Mouse (Mus musculus) G1E-ER4 (cell line): ENCODE data around the gene Golga2. TPM values are rescaled to one million over a fixed set of nuclear protein-coding genes. Genes with fewer than 3 reads are reported as not detected.

Source experiments
- GATA1 ChIP-seq: IDR thresholded peaks from one replicate; pipeline ENCODE4 v1.8.0; 2012; ENCODE audit warnings: low read length, inconsistent platforms
- polyA plus RNA-seq: library from polyadenylated mRNA; stranded (reverse); fragments of >175 nt; gene quantifications from 2 replicates; pipeline ENCODE4 v1.2.3, GENCODE M21; 2012

Gene Golga2
- polyA plus RNA-seq, result 25.4 and 27.7 TPM in 2 replicates

GRCm38 (mm10) chr2:32287334-32287840 lies at the start of gene Golga2:
Gene Golga2 (plus strand): TSS chr2:32287384.
- no peak for TF ChIP-seq GATA1

GRCm38 (mm10) chr2:32237571-32237970 lies 49.6 kb upstream of the Golga2 start:
- TF ChIP-seq GATA1, result no peak

- no peak for TF ChIP-seq GATA1
Measured at GRCm38 (mm10) chr2:32238708-32239435, 48.3 kb upstream of the Golga2 start.

DNA sequence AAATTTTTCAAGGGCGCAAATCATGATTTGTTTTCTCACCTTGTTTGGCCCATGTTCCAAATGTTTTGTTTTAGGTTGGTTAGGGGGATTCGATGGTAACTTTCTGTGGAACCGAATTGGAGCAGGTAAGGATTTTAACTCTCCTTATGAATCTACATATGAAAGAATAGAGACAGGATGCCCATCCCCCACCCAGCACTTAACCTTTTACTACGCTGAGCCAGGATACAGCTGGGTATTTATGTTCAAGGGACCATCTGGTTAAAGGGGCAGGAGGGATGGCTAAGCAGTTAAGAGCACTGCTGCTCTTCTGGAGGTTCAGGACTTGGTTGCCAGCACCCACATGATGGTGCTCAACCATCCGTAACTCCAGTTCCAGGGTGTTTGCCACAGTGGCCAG lies 46.6 kb upstream of the Golga2 start:
- TF ChIP-seq GATA1, result no peak

- TF ChIP-seq GATA1, result no peak
Measured at GRCm38 (mm10) chr2:32242986-32243385, 44.2 kb upstream of the Golga2 start.

DNA sequence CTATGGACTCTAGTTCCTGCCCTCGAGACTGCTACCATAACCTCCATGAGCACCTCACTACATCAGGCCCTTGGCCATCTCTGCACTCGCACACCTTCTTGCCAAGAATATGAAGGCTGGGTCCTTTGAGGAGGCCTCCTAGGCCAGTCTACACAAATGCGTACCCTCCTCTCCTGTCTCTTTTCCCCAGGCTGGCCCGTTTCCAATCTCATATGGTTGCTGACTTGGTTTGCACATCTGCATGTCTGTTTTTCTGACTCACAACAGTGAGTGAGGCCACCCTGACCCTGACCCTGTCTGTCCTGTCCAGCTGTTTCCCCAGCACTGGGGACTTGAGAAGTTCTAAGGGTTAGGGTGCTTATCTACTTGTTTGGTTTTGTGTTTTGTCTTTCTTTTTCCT lies 40.4 kb upstream of the Golga2 start:
- no peak for TF ChIP-seq GATA1

DNA sequence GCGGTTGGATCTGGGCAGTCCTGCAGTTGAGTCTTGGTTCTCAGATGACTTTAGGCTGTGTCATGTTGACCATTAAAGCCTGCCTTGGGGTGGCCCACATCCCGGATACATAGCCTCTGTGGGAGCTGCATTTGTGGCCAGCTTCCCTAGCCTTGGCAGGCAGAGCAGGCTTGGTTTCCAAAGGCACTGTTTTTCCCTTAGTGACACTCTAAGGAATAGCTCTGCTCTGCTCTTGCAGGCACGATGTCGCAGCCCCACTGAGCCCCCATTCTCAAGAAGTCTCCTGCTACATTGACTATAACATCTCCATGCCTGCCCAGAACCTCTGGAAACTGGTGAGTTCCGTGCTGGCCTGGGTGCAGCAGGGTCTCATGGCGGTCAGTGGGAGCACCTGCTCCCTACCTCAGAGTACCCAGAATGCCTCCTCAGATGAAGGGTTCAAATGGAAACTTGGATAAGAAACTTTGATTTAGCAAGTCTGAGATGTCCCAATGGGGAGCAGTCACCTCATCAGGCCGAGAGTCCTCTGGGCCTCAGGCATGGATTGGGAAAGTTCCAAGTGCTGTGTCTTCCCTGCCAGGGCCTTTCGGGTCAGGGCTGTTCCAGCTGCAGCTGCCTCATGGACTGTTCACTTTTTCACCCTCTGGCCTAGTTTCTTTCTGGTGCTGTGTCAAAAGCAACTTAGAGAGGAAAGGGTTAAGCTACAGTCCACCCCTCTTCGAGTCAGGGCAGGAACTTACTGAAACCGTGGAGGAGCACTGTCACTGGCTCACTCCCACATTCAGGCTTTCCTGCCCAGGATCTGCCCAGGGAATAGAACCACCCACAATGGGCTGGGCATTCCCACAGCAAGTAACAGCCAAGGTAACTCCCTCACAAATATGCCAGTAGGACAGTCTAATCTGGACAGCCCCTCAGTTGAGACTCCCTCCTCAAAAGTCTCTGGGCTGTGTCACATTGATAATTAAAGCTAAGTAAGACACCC lies 38.5 kb upstream of the Golga2 start:
- no peak for TF ChIP-seq GATA1

- no peak for TF ChIP-seq GATA1
Measured at GRCm38 (mm10) chr2:32251791-32252527, 35.2 kb upstream of the Golga2 start.

DNA sequence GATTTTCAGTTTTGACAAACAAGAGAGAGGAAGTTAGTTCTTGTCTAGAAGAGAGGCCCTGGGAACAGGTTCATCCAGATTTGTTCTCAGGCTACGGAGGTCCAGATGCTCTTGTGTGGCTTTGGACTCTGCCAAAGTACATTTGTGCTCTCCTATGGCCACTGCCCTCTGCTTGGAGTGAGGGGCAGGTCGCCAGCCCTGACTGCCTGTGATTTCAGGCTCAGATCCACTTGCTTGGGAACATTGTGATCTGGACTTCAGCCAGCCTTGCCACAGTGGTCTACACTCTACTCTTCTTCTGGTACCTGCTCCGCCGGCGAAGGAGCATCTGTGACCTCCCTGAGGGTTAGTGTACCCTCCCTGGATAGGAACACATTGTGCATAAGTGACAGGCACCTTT lies 34.5 kb upstream of the Golga2 start:
- TF ChIP-seq GATA1, result no peak

- TF ChIP-seq GATA1, result no peak
Measured at GRCm38 (mm10) chr2:32253352-32253751, 33.8 kb upstream of the Golga2 start.

DNA sequence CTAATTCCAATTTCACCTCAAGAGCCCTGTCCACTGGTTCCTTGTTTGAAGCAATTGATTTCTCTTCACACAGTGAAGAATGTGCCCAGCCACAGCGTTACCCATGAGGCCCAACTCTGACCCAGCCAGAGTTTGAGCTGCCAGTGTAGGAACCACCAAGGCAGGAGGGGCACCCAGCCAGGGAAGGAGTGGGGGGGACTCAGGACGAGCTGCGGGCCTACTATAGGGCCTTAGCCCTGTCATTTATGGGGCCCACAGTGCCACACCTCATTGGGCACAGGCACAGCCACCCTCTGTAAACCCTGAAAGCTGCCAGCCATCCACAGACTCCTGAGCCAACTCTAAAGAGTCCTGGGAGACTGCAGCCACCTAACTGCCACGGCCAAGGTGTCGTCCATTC lies 32.6 kb upstream of the Golga2 start:
- TF ChIP-seq GATA1, result no peak

GRCm38 (mm10) chr2:32256273-32256672 lies 30.9 kb upstream of the Golga2 start:
- TF ChIP-seq GATA1, result no peak

- no peak for TF ChIP-seq GATA1
Measured at GRCm38 (mm10) chr2:32258887-32259533, 28.2 kb upstream of the Golga2 start.

DNA sequence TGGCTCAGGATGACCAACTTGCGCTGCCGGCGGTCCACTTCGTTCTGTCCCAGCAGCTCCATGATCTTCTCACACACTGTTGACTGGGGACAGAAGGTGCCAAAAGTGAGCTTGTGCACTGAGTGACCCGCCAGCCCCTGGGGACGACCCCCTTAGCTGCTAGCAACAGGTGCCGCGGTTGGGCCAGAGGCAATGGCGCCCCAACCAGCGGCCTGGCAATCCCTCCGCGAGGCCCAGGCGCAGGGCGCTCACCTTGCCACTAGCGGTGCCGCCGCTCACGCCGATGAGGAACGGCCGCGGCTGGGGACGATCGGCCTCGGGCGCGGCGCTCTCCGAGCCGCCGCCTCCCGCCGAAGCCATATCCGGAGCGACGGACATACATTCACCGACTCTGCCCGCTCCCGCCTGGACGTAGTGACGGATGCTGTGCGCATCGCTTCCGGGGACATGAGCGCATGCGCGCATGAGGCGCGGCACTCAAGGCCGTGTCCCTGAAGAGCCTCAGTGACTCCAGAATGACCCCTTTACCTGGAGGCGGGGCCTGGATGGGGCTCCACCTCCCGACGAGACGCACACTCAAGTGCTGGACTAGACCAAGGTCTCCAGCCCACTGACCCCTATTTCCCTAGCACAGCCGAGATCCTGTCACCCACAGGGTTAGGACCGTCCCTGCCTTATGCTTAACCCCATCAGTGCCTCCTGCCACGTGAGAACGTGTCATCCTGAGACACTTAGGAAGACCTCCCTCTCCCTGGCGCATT lies 27.3 kb upstream of the Golga2 start, which contains the start of gene Uck1:
Gene Uck1 (minus strand): TSS at position 503 of the 761 bp plus-strand sequence.
- no peak for TF ChIP-seq GATA1
